Mouse (Mus musculus) heart, embryonic 12.5 days (tissue): ENCODE results near the gene Npas1. TPM values are rescaled to one million over a fixed set of nuclear protein-coding genes. Genes with fewer than 3 reads are reported as not detected.

Experiments used
- ATAC-seq: fragments of 200-750 bp; cut with Nextera tagmentation; 2 replicates; pipeline ENCODE4 v1.8.0; 2017; ENCODE audit warnings: moderate TSS enrichment, moderate library complexity; ENCODE audit not compliant: insufficient number of reproducible peaks, low FRiP score
- H3K27ac ChIP-seq: fragments of 300-500 bp; sonication (generic); 2 replicates; pipeline ENCODE4 v1.5.1; 2016; ENCODE audit warnings: mild to moderate bottlenecking, moderate library complexity; ENCODE audit not compliant: poor library complexity, severe bottlenecking
- H3K27me3 ChIP-seq: fragments of 300-500 bp; sonication (generic); replicated peaks from 2 replicates; pipeline ENCODE4 v1.6.1; 2016; ENCODE audit warnings: mild to moderate bottlenecking, moderate library complexity
- H3K36me3 ChIP-seq: fragments of 300-500 bp; sonication (generic); 2 replicates; pipeline ENCODE4 v1.6.1; 2016; ENCODE audit warnings: mild to moderate bottlenecking, moderate library complexity
- H3K4me1 ChIP-seq: fragments of 300-500 bp; sonication (generic); replicated peaks from 2 replicates; pipeline ENCODE4 v1.6.1; 2016; ENCODE audit warnings: mild to moderate bottlenecking
- H3K4me2 ChIP-seq: fragments of 300-500 bp; sonication (generic); 2 replicates; pipeline ENCODE4 v1.6.1; 2016; ENCODE audit warnings: mild to moderate bottlenecking, moderate library complexity
- H3K4me3 ChIP-seq: fragments of 300-500 bp; sonication (generic); 2 replicates; pipeline ENCODE4 v1.5.1; 2016; ENCODE audit warnings: mild to moderate bottlenecking
- H3K9ac ChIP-seq: fragments of 300-500 bp; sonication (generic); 2 replicates; pipeline ENCODE4 v1.6.1; 2016; ENCODE audit warnings: mild to moderate bottlenecking, moderate library complexity
- H3K9me3 ChIP-seq: fragments of 300-500 bp; sonication (generic); replicated peaks from 2 replicates; pipeline ENCODE4 v1.6.1; 2016; ENCODE audit warnings: mild to moderate bottlenecking, moderate library complexity
- WGBS: fragments of 180-500 bp; shearing (Covaris S2); methylation state at CpG from one replicate; pipeline ENCODE4 v1.1.7; 2016; 5-methylcytosine and 5-hydroxymethylcytosine counted together
- polyA plus RNA-seq: library from polyadenylated mRNA; unstranded; fragments of >200 nt; fragmentation: Nextera tagmentation; extraction: Ambion mirVana; gene quantifications from 2 replicates; pipeline ENCODE4 v1.2.1, GENCODE M21; 2016

Gene Npas1
- 0.22 and 0.31 TPM in 2 replicates for polyA plus RNA-seq

GRCm38 (mm10) chr7:16477628-16478027 lies at the start of gene Npas1:
Gene Npas1, minus strand, starts transcription at chr7:16477728.
- Histone ChIP-seq H3K36me3 (no peaks in the 10 kb centered on the region), H3K4me1 (peaks cover 20% of the 10 kb centered on the region), H3K4me3 (peak within 1 kb of the TSS; percentile 45), H3K9ac (no peak within 1 kb of the TSS), H3K4me2 (peak within 1 kb of the TSS; percentile 66), H3K27me3 (peaks cover 70% of the 10 kb centered on the region), H3K9me3 (0 out of 2 replicates have a peak, but pooled peaks cover 3% of the 10 kb centered on the region), H3K27ac (no peak within 1 kb of the TSS)
- 82% methylated on average over 8 of the region's 8 CpGs for WGBS
- no peak for ATAC-seq

GRCm38 (mm10) chr7:16525995-16526394 lies 48.5 kb upstream of the Npas1 start:
- ATAC-seq, result no peak
- no peak overlapping the region for H3K27ac ChIP-seq
- no peak overlapping the region for H3K4me2 ChIP-seq
- no peak overlapping the region for H3K9ac ChIP-seq
- H3K36me3 ChIP-seq, result peaks cover 8% of the 10 kb centered on the region
- no peaks in the 10 kb centered on the region for H3K27me3 ChIP-seq
- no peaks in the 10 kb centered on the region for H3K9me3 ChIP-seq
- 85% methylated on average over 2 of the region's 2 CpGs for WGBS
- no peak overlapping the region for H3K4me3 ChIP-seq
- H3K4me1 ChIP-seq, result peaks cover 18% of the 10 kb centered on the region

- no peak overlapping the region for H3K4me3 ChIP-seq
- ATAC-seq, result no peak; the same call in 1 of the 2 replicates
- H3K27ac ChIP-seq, result peak overlapping the region; percentile 57; the same call in 1 of the 2 replicates
- peaks cover 22% of the 10 kb centered on the region for H3K4me1 ChIP-seq
- 21% methylated on average over 3 of the region's 3 CpGs for WGBS
- H3K27me3 ChIP-seq, result no peaks in the 10 kb centered on the region
- no peaks in the 10 kb centered on the region for H3K9me3 ChIP-seq
- H3K36me3 ChIP-seq, result peaks cover 7% of the 10 kb centered on the region; the same call in 1 of the 2 replicates
- H3K4me2 ChIP-seq, result no peak overlapping the region
- H3K9ac ChIP-seq, result no peak overlapping the region
Measured at GRCm38 (mm10) chr7:16525448-16525847, 47.9 kb upstream of the Npas1 start.

GRCm38 (mm10) chr7:16524308-16524707 lies 46.8 kb upstream of the Npas1 start:
- Histone ChIP-seq H3K27me3 (no peaks in the 10 kb centered on the region), H3K4me1 (peaks cover 28% of the 10 kb centered on the region), H3K9ac (no peak overlapping the region), H3K4me2 (no peak overlapping the region), H3K4me3 (no peak overlapping the region), H3K27ac (no peak overlapping the region), H3K9me3 (no peaks in the 10 kb centered on the region), H3K36me3 (peaks cover 7% of the 10 kb centered on the region; the same call in 1 of the 2 replicates)
- no peak for ATAC-seq
- 68% methylated on average over 2 of the region's 2 CpGs for WGBS

GRCm38 (mm10) chr7:16519310-16519709 lies 41.8 kb upstream of the Npas1 start:
- H3K36me3 ChIP-seq, result peaks cover 14% of the 10 kb centered on the region; the same call in 1 of the 2 replicates
- H3K27me3 ChIP-seq, result no peaks in the 10 kb centered on the region
- WGBS, result 89% methylated on average over 2 of the region's 2 CpGs
- no peak for ATAC-seq
- no peak overlapping the region for H3K4me3 ChIP-seq
- H3K4me1 ChIP-seq, result peaks cover 30% of the 10 kb centered on the region
- H3K9ac ChIP-seq, result no peak overlapping the region
- no peaks in the 10 kb centered on the region for H3K9me3 ChIP-seq
- H3K4me2 ChIP-seq, result no peak overlapping the region
- H3K27ac ChIP-seq, result no peak overlapping the region

GRCm38 (mm10) chr7:16517198-16517597 lies 39.7 kb upstream of the Npas1 start:
- peaks cover 18% of the 10 kb centered on the region for H3K36me3 ChIP-seq
- H3K27ac ChIP-seq, result peak overlapping the region; percentile 81
- no peak overlapping the region for H3K4me3 ChIP-seq
- H3K9me3 ChIP-seq, result no peaks in the 10 kb centered on the region
- 0 out of 2 replicates have a peak overlapping the region, but pooled peaks have one; percentile 18 for H3K4me2 ChIP-seq
- 0 out of 2 replicates have a peak, but pooled peaks have one; percentile 6 for ATAC-seq
- 65% methylated on average over 5 of the region's 5 CpGs for WGBS
- H3K9ac ChIP-seq, result peak overlapping the region; percentile 28; the same call in 1 of the 2 replicates
- peaks cover 36% of the 10 kb centered on the region for H3K4me1 ChIP-seq
- H3K27me3 ChIP-seq, result no peaks in the 10 kb centered on the region

- H3K27ac ChIP-seq, result no peak overlapping the region
- WGBS, result 10% methylated on average over 3 of the region's 3 CpGs
- H3K36me3 ChIP-seq, result peaks cover 74% of the 10 kb centered on the region
- H3K9ac ChIP-seq, result no peak overlapping the region
- no peak overlapping the region for H3K4me3 ChIP-seq
- H3K4me1 ChIP-seq, result 0 out of 2 replicates have a peak, but pooled peaks cover 4% of the 10 kb centered on the region
- H3K4me2 ChIP-seq, result no peak overlapping the region
- H3K9me3 ChIP-seq, result no peaks in the 10 kb centered on the region
- no peaks in the 10 kb centered on the region for H3K27me3 ChIP-seq
- ATAC-seq, result no peak
Measured at GRCm38 (mm10) chr7:16507284-16507683, 29.8 kb upstream of the Npas1 start.

- no peaks in the 10 kb centered on the region for H3K27me3 ChIP-seq
- WGBS, result 85% methylated on average over 3 of the region's 3 CpGs
- no peak overlapping the region for H3K27ac ChIP-seq
- no peak for ATAC-seq
- no peak overlapping the region for H3K4me2 ChIP-seq
- H3K9ac ChIP-seq, result no peak overlapping the region
- no peak overlapping the region for H3K4me3 ChIP-seq
- H3K9me3 ChIP-seq, result no peaks in the 10 kb centered on the region
- 0 out of 2 replicates have a peak, but pooled peaks cover 4% of the 10 kb centered on the region for H3K4me1 ChIP-seq
- H3K36me3 ChIP-seq, result peaks cover 71% of the 10 kb centered on the region
Measured at GRCm38 (mm10) chr7:16505226-16505593, 27.7 kb upstream of the Npas1 start.

GRCm38 (mm10) chr7:16504573-16505225 lies 27.2 kb upstream of the Npas1 start:
- 76% methylated on average over 2 of the region's 2 CpGs for WGBS
- Histone ChIP-seq H3K4me3 (no peak overlapping the region), H3K4me1 (0 out of 2 replicates have a peak, but pooled peaks cover 4% of the 10 kb centered on the region), H3K9me3 (no peaks in the 10 kb centered on the region), H3K9ac (no peak overlapping the region), H3K36me3 (peaks cover 66% of the 10 kb centered on the region), H3K4me2 (no peak overlapping the region), H3K27me3 (no peaks in the 10 kb centered on the region), H3K27ac (no peak overlapping the region)
- no peak for ATAC-seq

- no peaks in the 10 kb centered on the region for H3K4me1 ChIP-seq
- H3K4me2 ChIP-seq, result no peak overlapping the region
- H3K9me3 ChIP-seq, result no peaks in the 10 kb centered on the region
- WGBS, result 70% methylated on average over 4 of the region's 4 CpGs
- no peak for ATAC-seq
- H3K36me3 ChIP-seq, result peaks cover 79% of the 10 kb centered on the region
- no peak overlapping the region for H3K9ac ChIP-seq
- H3K4me3 ChIP-seq, result no peak overlapping the region
- no peaks in the 10 kb centered on the region for H3K27me3 ChIP-seq
- no peak overlapping the region for H3K27ac ChIP-seq
Measured at GRCm38 (mm10) chr7:16501571-16501970, 24.0 kb upstream of the Npas1 start.

GRCm38 (mm10) chr7:16499671-16500104 lies 22.2 kb upstream of the Npas1 start:
- Histone ChIP-seq H3K27me3 (no peaks in the 10 kb centered on the region), H3K4me1 (no peaks in the 10 kb centered on the region), H3K36me3 (peaks cover 78% of the 10 kb centered on the region), H3K9ac (no peak overlapping the region), H3K27ac (no peak overlapping the region), H3K4me3 (no peak overlapping the region), H3K9me3 (no peaks in the 10 kb centered on the region), H3K4me2 (no peak overlapping the region)
- WGBS, result 88% methylated on average over 6 of the region's 6 CpGs
- ATAC-seq, result no peak
